Mouse (Mus musculus) ES-Bruce4 (cell line): ENCODE data around the gene Ascl4.

ENCODE experiments used
- CTCF ChIP-seq: IDR thresholded peaks from one replicate; pipeline ENCODE4 v1.8.1; 2011; ENCODE audit warnings: low read depth, low read length
- EP300 ChIP-seq: IDR thresholded peaks from 2 replicates; pipeline ENCODE4 v1.6.1; 2011; ENCODE audit warnings: low read depth, low read length; ENCODE audit not compliant: insufficient read depth
- POLR2A ChIP-seq: IDR thresholded peaks from one replicate; pipeline ENCODE4 v1.8.1; 2011; ENCODE audit warnings: low read length; ENCODE audit not compliant: insufficient read depth

DNA sequence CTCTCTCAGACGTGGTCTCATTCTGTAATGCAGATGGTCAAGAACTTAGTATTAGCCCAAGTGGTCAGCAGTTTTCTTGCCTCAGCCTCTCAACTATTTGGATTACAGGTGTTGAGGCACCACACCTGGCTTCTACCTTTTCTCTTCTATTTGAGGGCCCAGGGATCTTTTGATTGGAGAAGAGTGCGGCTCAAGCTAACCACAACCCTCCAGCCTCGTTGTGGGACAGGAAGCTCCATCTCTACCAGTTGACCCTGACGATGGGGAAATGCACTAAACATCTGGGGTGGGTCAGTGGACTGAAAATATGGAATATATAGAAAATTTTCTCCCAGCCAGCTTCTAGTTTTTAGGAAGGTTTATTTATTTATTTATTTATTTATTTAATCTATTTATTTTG lies 64.9 kb downstream of the Ascl4 start:
- no peak for TF ChIP-seq CTCF
- TF ChIP-seq EP300 = no peak
- no peak for TF ChIP-seq POLR2A
